Mouse (Mus musculus): ENCODE results near the gene Gm20929.
"Not testable (repeated sequence)": the region's sequence is repeated elsewhere in the genome, so short reads cannot be mapped to it uniquely, and the experiment has no call there.

The Gm20929 gene

GRCm38 (mm10) chrY:53843649-53844048, at the start of gene Gm20929:
Gm20929 (plus strand) TSS chrY:53843949.
- DNase-seq: not testable (repeated sequence)

Data from right cerebral cortex, postnatal 25 days (tissue).